Mouse (Mus musculus) testis, postnatal 14 days (tissue): ENCODE data around the gene 1600014C23Rik.

Experiments
- DNase-seq: peaks from one replicate; pipeline ENCODE4 v3.0.0; 2021; ENCODE audit warnings: low spot score

Gene 1600014C23Rik

GRCm38 (mm10) chr17:45689120-45689519, 44.5 kb downstream of the 1600014C23Rik start:
- DNase-seq, result no peak

GRCm38 (mm10) chr17:45686716-45687115, 46.9 kb downstream of the 1600014C23Rik start, which contains the start of gene Tmem63b:
Gene Tmem63b, minus strand, starts transcription at chr17:45686905.
- no peak for DNase-seq

DNA sequence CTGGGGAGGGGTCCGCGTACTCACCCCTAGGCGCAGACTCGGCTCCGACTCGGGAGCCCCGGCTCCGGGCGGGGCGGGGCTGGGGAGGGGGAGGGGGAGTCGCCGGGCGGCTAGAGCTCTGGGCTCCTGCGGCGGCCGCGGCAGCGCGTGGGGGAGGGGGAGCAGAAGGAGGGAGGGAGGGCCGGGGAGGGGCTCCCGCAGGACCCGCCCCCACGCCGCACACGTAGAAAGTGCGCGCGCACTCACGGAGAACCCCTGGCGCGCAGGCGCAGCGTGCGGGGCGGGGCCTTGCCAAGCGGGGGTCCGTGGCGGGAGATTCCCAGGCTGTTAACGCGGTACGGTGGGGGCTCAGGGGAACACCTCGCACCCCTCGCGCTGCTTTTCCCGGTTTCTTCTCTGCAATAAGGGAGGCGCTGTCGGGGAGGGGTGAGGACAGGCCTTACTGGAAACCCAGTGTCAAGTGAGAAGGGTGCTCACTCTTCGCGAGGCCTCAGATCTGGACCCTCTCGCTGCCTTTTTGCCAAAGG, 47.5 kb downstream of the 1600014C23Rik start, which contains the start of gene Mrpl14:
Gene Mrpl14 (plus strand): TSS at position 230 of the 527 bp plus-strand sequence.
- peak; percentile 89 for DNase-seq

DNA sequence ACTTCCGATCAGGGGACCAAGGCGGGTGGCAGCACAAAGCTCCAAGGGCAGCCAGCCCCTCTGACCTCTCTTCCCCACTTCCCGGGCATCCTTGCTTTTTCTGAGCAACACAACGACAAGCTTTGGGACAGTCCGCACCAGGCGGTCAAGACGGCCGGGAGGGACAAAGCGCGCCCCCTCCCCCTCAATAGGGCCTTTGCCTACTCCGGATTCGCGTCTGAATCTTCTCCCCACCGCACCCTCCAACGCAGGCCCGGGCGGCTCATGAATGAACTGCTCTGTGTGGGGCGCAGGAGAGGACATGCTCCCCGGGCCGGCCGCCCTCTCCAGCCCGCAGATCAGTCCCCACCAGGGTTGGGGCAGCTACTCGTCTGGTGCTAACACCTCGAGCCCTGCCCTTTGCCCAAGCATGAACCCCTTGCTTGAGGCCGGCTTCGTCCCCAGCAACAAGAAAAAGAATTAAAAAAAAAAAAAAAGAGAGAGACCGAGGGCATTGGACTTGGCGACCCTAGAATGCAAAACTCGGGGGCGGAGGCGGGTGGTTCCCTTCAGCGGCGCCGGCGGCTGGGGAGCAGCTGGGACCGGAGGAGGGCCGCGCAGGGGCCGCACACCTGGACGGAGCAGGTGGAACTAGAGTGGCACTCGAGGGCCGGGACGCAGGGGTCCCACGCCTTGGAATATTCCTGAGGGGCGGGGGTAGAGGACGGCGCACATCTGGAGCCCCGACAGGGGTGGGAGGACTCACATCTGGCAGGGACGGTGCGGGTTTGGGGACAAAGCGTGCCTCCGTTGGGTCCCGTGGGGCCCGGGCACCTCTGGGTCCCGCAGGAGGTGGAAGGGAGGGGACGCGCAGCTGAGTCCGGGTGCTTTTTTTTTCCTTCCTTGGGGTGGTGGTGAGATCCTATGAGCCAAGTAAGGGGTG, 48.2 kb downstream of the 1600014C23Rik start:
- peak; percentile 40 for DNase-seq

DNA sequence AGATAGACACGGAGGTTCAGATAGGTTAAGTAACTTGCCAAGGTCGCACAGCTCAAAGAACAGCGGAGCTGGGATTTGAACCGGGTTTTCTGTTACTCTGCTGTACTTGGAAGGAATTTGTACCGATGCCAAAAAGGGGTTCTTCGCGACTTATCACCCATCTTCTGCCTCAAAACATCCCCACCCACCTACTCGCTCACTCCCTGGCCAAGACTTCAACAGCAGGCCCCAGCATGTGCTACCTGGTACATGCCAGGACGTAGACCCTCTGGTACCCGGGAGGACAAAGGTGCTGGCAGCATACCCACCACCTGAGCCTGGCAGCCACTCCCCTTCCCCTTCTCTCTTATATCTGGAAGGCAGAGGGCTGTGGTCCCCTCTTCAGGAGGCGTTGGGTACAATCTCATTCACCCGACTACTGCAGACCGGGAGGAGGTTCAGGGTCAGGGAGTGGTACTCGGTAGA, 48.9 kb downstream of the 1600014C23Rik start:
- no peak for DNase-seq
